Mouse (Mus musculus): ENCODE results near the gene Slc22a7.

DNA sequence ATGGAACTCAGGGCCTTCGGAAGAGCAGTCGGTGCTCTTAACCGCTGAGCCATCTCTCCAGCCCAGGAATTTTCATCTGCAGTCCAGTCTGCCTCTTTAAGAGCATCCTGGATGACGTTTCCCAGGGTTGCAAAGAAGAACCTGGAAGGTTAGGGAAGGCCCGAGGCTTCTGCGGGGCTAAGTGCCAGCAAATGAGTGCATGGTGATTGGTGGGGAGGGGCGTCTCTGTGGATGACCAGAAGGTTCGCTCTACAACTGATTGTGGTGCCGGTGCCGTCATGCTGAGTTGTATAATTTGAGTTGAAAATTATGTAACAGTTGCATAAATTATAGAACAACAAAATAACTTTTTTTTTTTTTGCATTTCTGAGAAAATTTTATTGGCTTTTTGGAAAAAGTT, 919 bp upstream of the Slc22a7 start:
- no peak for TF ChIP-seq POLR2A (IDR thresholded peaks at IDR 0.05; ENCODE audit: low read depth, low read length)
- TF ChIP-seq CTCF (IDR thresholded peaks at IDR 0.05; ENCODE audit: borderline replicate concordance, insufficient read depth, low read length), result no peak
